Mouse (Mus musculus) liver, embryonic 14.5 days (tissue): Measurements from ENCODE around the gene Rasal1. TPM values are rescaled to one million over a fixed set of nuclear protein-coding genes. Genes with fewer than 3 reads are reported as not detected.

Source experiments
- ATAC-seq: fragments of 200-750 bp; cut with Nextera tagmentation; 2 replicates; pipeline ENCODE4 v1.8.0; 2017; ENCODE audit warnings: moderate number of reproducible peaks, mild to moderate bottlenecking, moderate library complexity; ENCODE audit not compliant: insufficient read depth
- DNase-seq, 3 experiments: peaks; one replicate each; pipeline ENCODE4 v3.0.0-alpha.2; 2012 to 2013; ENCODE audit warnings: low read depth in 3 of 3, low spot score in 3 of 3
- H3K27ac ChIP-seq: fragments of 300-500 bp; sonication (generic); 2 replicates; pipeline ENCODE4 v1.5.1; 2014; ENCODE audit warnings: moderate library complexity, mild to moderate bottlenecking, control low read depth, inconsistent platforms
- H3K27me3 ChIP-seq: fragments of 300-500 bp; sonication (generic); 2 replicates; pipeline ENCODE4 v1.6.1; 2014; ENCODE audit warnings: mild to moderate bottlenecking, low read length, moderate library complexity; ENCODE audit not compliant: control insufficient read depth, insufficient read depth
- H3K36me3 ChIP-seq: fragments of 300-500 bp; sonication (generic); replicated peaks from 2 replicates; pipeline ENCODE4 v1.6.1; 2014; ENCODE audit warnings: low read depth; ENCODE audit not compliant: control insufficient read depth, insufficient read depth
- H3K4me1 ChIP-seq, 2 experiments: fragments of 200-500 bp in 1 of 2; fragments of 300-500 bp in 1 of 2; sonication (generic) in 1 of 2; replicated peaks; 2 replicates each; pipeline ENCODE4 v1.6.1; 2012 to 2014; ENCODE audit warnings: antibody characterized with exemption in 1 of 2, inconsistent platforms in 1 of 2, low read length in 1 of 2; ENCODE audit not compliant: control insufficient read depth in 2 of 2, insufficient read depth in 2 of 2
- H3K4me2 ChIP-seq: fragments of 300-500 bp; sonication (generic); 2 replicates; pipeline ENCODE4 v1.6.1; 2014; ENCODE audit warnings: low read depth, mild to moderate bottlenecking, control low read depth, moderate library complexity
- H3K4me3 ChIP-seq, 2 experiments: fragments of 200-500 bp in 1 of 2; fragments of 300-500 bp in 1 of 2; sonication (generic) in 1 of 2; 2 replicates each; pipeline ENCODE4 v1.5.1; 2012 to 2014; ENCODE audit warnings: low read depth in 2 of 2, low read length in 2 of 2, mild to moderate bottlenecking in 2 of 2, control low read depth in 1 of 2, inconsistent platforms in 1 of 2, moderate library complexity in 1 of 2; ENCODE audit not compliant: insufficient read depth in 1 of 2
- H3K9ac ChIP-seq: fragments of 300-500 bp; sonication (generic); replicated peaks from 2 replicates; pipeline ENCODE4 v1.6.1; 2014; ENCODE audit warnings: mild to moderate bottlenecking, control low read depth, moderate library complexity
- H3K9me3 ChIP-seq: fragments of 300-500 bp; sonication (generic); 2 replicates; pipeline ENCODE4 v1.6.1; 2016; ENCODE audit warnings: low read length, mixed read lengths; ENCODE audit not compliant: control insufficient read depth
- CTCF ChIP-seq: IDR thresholded peaks from 2 replicates; pipeline ENCODE4 v1.5.1; 2016; ENCODE audit warnings: antibody characterized with exemption, low read depth, control low read depth
- EP300 ChIP-seq: IDR thresholded peaks from 2 replicates; pipeline ENCODE4 v1.6.1; 2016; ENCODE audit warnings: antibody characterized with exemption, low read depth
- WGBS: fragments of 180-500 bp; shearing (Covaris S2); extraction: QIAGEN DNeasy Blood & Tissue Kit; methylation state at CpG from one replicate; pipeline ENCODE4 v1.1.7; 2014; ENCODE audit not compliant: insufficient replicate concordance; 5-methylcytosine and 5-hydroxymethylcytosine counted together
- polyA plus RNA-seq, 2 experiments: library from polyadenylated mRNA; depleted of rRNA in 1 of 2; stranded (reverse) in 1 of 2; unstranded in 1 of 2; fragments of >200 nt; fragmentation: Nextera tagmentation in 1 of 2; extraction: Ambion mirVana in 1 of 2; gene quantifications; 2 replicates each; pipeline versions ENCODE4 v1.2.1 to v1.2.3; 2012 to 2014

The Rasal1 gene
- polyA plus RNA-seq (2012; rRNA removed): 0.10 and 0.18 TPM in 2 replicates
- polyA plus RNA-seq (2014; fragmentation: Nextera tagmentation; extraction: Ambion mirVana): 0.17 TPM in 1 of 2 replicates, not detected in the other

DNA sequence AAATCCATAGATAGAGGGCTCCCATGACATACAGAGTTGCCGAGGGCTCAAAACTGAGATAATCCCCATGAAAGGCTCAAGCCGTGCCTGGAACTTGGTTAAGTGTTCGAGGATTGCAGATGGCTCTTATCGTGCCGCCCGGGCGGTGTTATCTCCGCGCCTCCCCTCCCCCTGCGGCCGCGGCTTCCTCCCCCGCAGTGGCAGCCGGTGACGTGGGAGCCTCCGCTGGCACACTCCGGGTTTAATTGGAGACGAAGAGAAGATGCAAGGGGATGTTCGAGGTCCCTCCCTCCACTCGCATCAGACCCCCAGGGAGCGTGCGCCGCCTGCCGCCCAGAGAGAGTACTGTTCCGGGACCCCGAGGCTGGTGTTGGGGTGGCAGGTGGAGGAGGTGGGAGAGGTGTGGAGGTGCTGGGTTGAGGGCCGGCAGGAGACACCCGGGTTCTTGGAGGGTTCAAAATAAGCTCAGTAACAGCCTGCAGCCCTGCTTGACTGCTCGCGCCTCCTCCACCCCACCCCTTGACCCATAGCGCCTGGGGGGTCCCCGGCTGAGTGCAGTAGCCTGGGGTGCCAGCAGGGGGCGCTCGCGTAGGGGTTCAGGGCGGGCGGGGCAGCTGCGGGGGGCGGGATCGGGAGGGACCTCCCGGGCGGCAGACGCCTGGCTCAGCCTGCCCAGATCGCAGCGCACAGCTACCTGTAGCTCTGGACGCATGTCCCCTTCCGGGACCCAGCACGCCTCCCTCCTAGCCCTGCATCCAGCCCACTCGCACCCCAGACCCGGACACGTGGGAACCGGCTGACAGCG is at the start of gene Rasal1:
Rasal1 (plus strand) TSS at position 244 of the 805 bp plus-strand sequence.
- H3K9me3 ChIP-seq: no peaks in the 10 kb centered on the region
- peak within 1 kb of the TSS; percentile 9; the same call in 1 of the 2 replicates for H3K9ac ChIP-seq
- peak; percentile 28 to 46 (median 44) for DNase-seq
- no peaks in the 10 kb centered on the region for H3K36me3 ChIP-seq
- peaks cover 29% of the 10 kb centered on the region for H3K27me3 ChIP-seq
- peaks cover 2 to 6% of the 10 kb centered on the region in 2 experiments; a peak in 2 of 4 replicates for H3K4me1 ChIP-seq
- no peak within 1 kb of the TSS for H3K27ac ChIP-seq
- WGBS: 1% methylated on average over 53 of the region's 53 CpGs
- peak within 1 kb of the TSS; percentile 55 for H3K4me2 ChIP-seq
- peak; percentile 71 for ATAC-seq
- no peak for TF ChIP-seq EP300
- TF ChIP-seq CTCF: peak; percentile 62
- H3K4me3 ChIP-seq: peak within 1 kb of the TSS in 1 of 2 experiments; percentile 19; a peak in 2 of 4 replicates

DNA sequence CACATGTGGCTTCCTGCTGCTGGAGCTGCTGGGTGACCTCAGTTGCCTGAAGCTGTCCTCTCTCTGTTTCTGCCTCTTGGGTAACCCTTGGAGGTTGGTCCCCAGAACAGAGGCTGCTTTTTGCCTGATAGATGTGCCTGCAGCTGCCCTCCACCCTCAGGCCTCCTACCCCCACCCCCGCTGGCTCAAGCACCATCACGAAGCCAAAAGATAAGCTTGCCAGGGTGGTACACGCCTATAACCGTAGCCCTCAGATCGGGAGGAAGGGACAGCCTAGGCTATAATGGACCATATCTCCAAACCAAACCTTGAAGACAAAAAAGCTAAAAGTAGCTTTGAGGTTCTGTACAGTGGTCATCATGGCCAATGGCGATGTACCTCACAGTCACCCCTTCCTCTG is 49.0 kb upstream of the Rasal1 start:
- TF ChIP-seq EP300 (peak; percentile 77), CTCF (no peak)
- H3K36me3 ChIP-seq: no peaks in the 10 kb centered on the region
- H3K27ac ChIP-seq: peak overlapping the region; percentile 68
- H3K4me2 ChIP-seq: peak overlapping the region; percentile 45
- ATAC-seq: peak; percentile 90
- no peak overlapping the region for H3K4me3 ChIP-seq
- DNase-seq: peak in 2 of 3 experiments; percentile 57 to 61
- H3K9ac ChIP-seq: peak overlapping the region; percentile 33
- no peaks in the 10 kb centered on the region for H3K27me3 ChIP-seq
- whole genome bisulfite sequencing: 8% methylated on average over 6 of the region's 6 CpGs
- no peaks in the 10 kb centered on the region for H3K9me3 ChIP-seq
- peaks cover 27 to 32% of the 10 kb centered on the region in 2 experiments for H3K4me1 ChIP-seq

DNA sequence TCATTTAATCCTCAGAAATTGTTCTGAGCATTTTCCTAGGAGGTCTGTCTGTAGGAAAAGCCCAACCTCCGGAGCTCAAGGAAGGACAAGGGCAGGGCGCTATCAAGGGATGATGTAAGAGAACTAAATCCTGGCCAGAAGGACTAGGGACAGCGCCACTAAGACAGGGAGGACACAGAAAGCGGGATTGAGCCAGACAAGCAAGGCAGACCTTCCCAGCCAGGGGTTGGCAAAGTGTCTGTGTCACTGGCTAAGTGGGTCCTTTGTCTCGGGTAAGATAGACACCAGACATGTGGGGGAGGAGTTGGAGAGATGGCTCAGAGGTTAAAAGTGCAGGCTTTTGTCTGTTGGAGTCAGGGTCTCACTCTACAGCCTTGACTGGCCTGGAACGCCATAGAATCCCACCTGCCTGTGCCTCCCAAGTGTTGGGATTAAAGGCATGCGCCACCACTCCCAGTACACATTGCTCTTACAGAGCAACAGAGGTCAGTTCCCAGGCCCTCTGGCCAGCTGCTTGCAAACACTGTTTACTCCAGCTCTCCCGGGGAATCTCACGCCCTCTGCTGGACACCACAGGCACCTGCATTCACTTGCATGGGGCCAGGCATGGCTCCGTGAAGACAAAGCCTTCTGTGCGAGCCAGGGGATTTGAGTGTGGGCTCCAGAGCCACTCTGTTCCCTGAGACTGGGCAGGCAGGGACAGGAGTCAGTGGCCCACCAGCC is 47.5 kb upstream of the Rasal1 start:
- no peaks in the 10 kb centered on the region for H3K27me3 ChIP-seq
- TF ChIP-seq CTCF (peak; percentile 97), EP300 (no peak)
- H3K4me2 ChIP-seq: peak overlapping the region; percentile 45
- no peak overlapping the region; the same call in 1 of the 2 replicates for H3K9ac ChIP-seq
- H3K27ac ChIP-seq: peak overlapping the region; percentile 12
- peaks cover 31 to 37% of the 10 kb centered on the region in 2 experiments for H3K4me1 ChIP-seq
- H3K36me3 ChIP-seq: no peaks in the 10 kb centered on the region
- H3K4me3 ChIP-seq: no peak overlapping the region
- ATAC-seq (no peak), DNase-seq (peak in 1 of 3 experiments; percentile 55)
- H3K9me3 ChIP-seq: no peaks in the 10 kb centered on the region
- 52% methylated on average over 11 of the region's 11 CpGs for WGBS

DNA sequence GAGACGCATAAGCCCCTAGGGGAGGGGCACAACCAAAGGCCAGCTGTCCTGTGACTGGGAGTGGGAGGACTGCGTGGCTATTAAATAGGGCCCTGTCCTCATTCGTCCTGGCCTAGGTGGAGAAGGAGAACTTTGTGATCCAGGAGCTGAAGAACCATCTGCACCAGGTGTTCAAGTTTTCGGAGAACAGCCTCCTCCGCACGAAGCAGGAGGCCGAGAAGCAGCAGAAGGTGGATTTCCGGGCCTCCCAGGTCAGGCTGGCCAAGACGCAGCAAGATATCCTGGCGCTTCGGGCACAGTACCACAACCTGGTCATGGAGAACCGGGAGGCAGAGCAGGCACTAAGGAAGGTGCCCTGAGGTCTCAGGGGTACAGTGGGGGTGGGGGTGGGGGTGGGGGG is 46.4 kb upstream of the Rasal1 start:
- TF ChIP-seq CTCF: no peak
- no peaks in the 10 kb centered on the region for H3K27me3 ChIP-seq
- DNase-seq: no peak
- WGBS: 81% methylated on average over 12 of the region's 12 CpGs
- ATAC-seq: no peak
- H3K27ac ChIP-seq: no peak overlapping the region
- no peaks in the 10 kb centered on the region for H3K36me3 ChIP-seq
- H3K9ac ChIP-seq: no peak overlapping the region
- H3K4me2 ChIP-seq: no peak overlapping the region
- H3K4me1 ChIP-seq: peaks cover 31 to 37% of the 10 kb centered on the region in 2 experiments
- H3K9me3 ChIP-seq: no peaks in the 10 kb centered on the region
- no peak overlapping the region for H3K4me3 ChIP-seq

DNA sequence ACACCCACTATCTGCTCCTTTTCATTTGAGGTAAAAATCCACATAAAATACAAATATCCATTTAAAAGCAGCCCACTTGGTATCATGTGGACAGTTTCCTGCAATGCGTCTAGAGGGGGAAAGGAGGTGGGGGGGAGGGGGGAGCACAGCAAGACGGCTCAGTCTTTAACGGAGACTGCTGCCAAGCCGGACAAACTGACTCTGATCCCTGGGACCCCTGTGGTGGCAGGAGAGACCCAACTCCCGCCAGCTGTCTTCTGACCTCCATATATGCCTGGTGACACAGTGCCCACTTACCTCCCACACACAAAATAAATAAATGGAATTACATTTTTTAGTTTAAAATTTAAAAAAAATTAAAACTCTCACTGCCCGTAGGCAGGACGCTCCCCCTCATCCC is 45.1 kb upstream of the Rasal1 start:
- DNase-seq (no peak), ATAC-seq (no peak)
- no peak overlapping the region for H3K4me3 ChIP-seq
- peaks cover 29 to 32% of the 10 kb centered on the region in 2 experiments for H3K4me1 ChIP-seq
- no peak for TF ChIP-seq EP300
- no peak for TF ChIP-seq CTCF
- no peaks in the 10 kb centered on the region for H3K9me3 ChIP-seq
- H3K27ac ChIP-seq: no peak overlapping the region
- H3K9ac ChIP-seq: no peak overlapping the region
- H3K4me2 ChIP-seq: no peak overlapping the region
- no peaks in the 10 kb centered on the region for H3K27me3 ChIP-seq
- H3K36me3 ChIP-seq: no peaks in the 10 kb centered on the region
- WGBS: 78% methylated on average over 7 of the region's 7 CpGs
